Mouse (Mus musculus): ENCODE data around the gene Rap2b. TPM values are rescaled to one million over a fixed set of nuclear protein-coding genes. Genes with fewer than 3 reads are reported as not detected.
A peak's percentile ranks its signal among the peaks of the same experiment; 100 is the strongest.

Rap2b gene
- polyA plus RNA-seq, 1 experiment: 64.1 TPM

DNA sequence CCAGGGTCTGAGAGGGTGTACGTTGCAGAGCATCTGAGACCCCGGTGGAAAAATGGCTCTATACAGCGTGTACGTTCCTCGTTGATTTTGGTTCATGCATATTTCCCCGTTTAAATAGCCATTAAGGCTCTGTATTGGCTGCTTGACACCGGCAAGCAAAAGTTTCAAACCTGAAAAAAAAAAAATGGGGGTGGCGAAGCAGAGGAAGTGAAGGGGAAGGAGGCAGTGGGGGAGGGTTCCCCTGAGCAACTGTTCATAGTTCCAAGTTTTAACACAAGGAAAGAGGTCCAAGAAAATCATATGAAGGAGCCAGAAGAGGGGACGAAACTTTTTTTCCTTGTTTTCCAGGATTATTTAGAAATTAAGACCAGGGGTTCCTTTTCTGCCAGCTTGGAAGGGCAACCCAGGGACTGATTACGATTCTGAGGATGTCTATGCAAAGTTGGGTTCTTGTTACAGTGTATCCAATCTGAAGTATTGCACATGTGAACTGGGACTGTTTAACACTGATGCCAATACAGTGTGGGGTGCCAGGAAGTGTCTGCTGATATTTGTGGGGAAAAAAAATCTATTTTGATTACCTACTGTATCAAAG is 4.4 kb downstream of the Rap2b start, which contains the start of gene B430305J03Rik:
Gene B430305J03Rik (minus strand): TSS at position 173 of the 595 bp plus-strand sequence.
- H3K4me1 ChIP-seq (ENCODE audit: control insufficient read depth, insufficient read depth, low read length): peaks cover 21% of the 10 kb centered on the region
- peak within 1 kb of the TSS; percentile 93 for H3K27ac ChIP-seq (ENCODE audit: insufficient read depth, low read depth, low read length)
- H3K4me3 ChIP-seq (ENCODE audit: insufficient read depth, low read length): peak within 1 kb of the TSS; percentile 98
- TF ChIP-seq CTCF (IDR thresholded peaks at IDR 0.05; ENCODE audit: low read depth, low read length): no peak
- TF ChIP-seq POLR2A (IDR thresholded peaks at IDR 0.05; ENCODE audit: borderline replicate concordance, low read depth, low read length): no peak

DNA sequence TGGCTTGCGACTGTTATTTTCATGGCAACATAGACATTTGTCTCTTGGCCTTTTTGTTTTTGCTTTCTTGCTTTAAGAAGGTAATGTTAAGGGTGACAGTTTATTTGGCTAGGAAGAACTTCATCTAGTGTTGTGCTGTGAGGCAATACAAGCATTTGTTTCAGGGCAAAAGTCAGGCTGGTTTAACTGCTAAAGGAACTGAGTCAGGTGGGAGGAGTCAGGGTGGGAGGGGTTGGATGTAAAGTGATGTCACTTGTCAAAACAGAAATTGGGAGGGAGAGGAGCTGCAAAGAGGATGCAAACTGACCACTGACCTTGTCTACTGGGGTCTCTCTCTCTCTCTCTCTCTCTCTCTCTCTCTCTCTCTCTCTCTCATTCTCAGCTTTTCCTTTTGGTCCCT is 7.0 kb downstream of the Rap2b start:
- H3K4me3 ChIP-seq (ENCODE audit: insufficient read depth, low read length): peak overlapping the region; percentile 4; the same call in 1 of the 2 replicates
- H3K4me1 ChIP-seq (ENCODE audit: control insufficient read depth, insufficient read depth, low read length): peaks cover 18% of the 10 kb centered on the region
- H3K27ac ChIP-seq (ENCODE audit: insufficient read depth, low read depth, low read length): peak overlapping the region; percentile 34
- TF ChIP-seq POLR2A (IDR thresholded peaks at IDR 0.05; ENCODE audit: borderline replicate concordance, low read depth, low read length): no peak
- no peak for TF ChIP-seq CTCF (IDR thresholded peaks at IDR 0.05; ENCODE audit: low read depth, low read length)

DNA sequence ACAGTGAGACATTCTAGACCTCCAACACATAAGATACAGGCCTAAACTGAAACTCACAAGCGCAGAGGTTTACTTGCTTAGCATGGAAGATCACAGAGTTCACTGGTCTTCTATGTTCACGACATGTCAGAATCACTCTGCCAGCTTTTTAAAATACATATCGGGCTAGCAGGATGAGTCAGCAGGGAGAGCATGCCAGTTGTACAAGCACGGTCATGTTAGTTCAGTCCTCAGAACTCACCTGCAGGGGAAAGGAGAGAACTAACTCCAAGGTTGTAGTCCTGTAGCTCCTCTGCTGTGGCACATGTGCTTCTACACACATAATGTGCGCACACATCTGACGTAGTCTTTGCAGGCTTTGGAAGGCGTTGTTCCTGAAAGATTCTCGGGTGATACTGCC is 14.6 kb downstream of the Rap2b start:
- no peak overlapping the region for H3K4me3 ChIP-seq (ENCODE audit: insufficient read depth, low read length)
- TF ChIP-seq CTCF (IDR thresholded peaks at IDR 0.05; ENCODE audit: low read depth, low read length): no peak
- TF ChIP-seq POLR2A (IDR thresholded peaks at IDR 0.05; ENCODE audit: borderline replicate concordance, low read depth, low read length): no peak
- H3K27ac ChIP-seq (ENCODE audit: insufficient read depth, low read depth, low read length): no peak overlapping the region
- peaks cover 3% of the 10 kb centered on the region; the same call in 1 of the 2 replicates for H3K4me1 ChIP-seq (ENCODE audit: control insufficient read depth, insufficient read depth, low read length)

DNA sequence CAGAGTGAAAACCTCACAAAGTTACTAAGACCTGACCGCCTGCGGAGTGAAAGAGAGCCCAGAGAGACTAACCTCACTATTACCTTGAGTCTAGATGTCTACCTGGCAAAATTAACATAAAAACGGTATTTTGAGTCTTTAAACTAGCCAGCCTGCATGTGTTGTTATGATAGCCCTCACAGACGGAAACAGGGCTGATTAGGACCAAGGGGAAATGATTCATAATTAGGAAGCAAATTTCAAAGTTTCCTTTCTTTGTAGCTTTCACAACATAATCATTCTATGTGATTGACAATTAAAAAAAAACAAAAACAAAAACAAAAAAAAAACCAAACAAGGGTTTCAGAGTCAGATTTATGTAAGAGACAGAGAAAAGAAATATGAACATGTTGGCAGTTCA is 24.9 kb downstream of the Rap2b start:
- H3K4me3 ChIP-seq (ENCODE audit: insufficient read depth, low read length): no peak overlapping the region
- H3K4me1 ChIP-seq (ENCODE audit: control insufficient read depth, insufficient read depth, low read length): peaks cover 20% of the 10 kb centered on the region
- no peak for TF ChIP-seq CTCF (IDR thresholded peaks at IDR 0.05; ENCODE audit: low read depth, low read length)
- no peak for TF ChIP-seq POLR2A (IDR thresholded peaks at IDR 0.05; ENCODE audit: borderline replicate concordance, low read depth, low read length)

DNA sequence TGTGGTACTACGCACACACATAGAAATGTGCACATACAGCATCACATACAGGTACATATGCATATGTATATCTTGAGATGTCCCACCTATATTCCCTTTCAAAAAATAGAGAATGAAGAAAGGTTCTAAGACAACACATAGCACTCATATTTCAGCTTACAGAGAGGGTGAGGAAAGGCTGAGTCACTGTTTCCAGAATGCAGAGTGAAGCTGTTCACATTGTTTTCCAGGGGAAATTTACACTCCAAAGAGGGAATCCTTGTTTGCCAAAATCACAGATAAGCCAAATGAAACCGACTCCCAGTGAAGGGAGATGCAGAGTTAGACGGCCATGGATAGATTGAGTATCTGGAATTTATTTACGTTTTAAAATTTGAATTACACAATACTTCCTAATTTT is 30.1 kb downstream of the Rap2b start:
- Histone ChIP-seq H3K4me1 (ENCODE audit: control insufficient read depth, insufficient read depth, low read length) (peaks cover 51% of the 10 kb centered on the region), H3K4me3 (ENCODE audit: insufficient read depth, low read length) (no peak overlapping the region), H3K27ac (ENCODE audit: insufficient read depth, low read depth, low read length) (no peak overlapping the region)
- TF ChIP-seq CTCF (IDR thresholded peaks at IDR 0.05; ENCODE audit: low read depth, low read length) (no peak), POLR2A (IDR thresholded peaks at IDR 0.05; ENCODE audit: borderline replicate concordance, low read depth, low read length) (no peak)

More for the DNA sequence above, 24.9 kb downstream of the Rap2b start:
- H3K27ac ChIP-seq (ENCODE audit: insufficient read depth, low read depth, low read length): no peak overlapping the region

DNA sequence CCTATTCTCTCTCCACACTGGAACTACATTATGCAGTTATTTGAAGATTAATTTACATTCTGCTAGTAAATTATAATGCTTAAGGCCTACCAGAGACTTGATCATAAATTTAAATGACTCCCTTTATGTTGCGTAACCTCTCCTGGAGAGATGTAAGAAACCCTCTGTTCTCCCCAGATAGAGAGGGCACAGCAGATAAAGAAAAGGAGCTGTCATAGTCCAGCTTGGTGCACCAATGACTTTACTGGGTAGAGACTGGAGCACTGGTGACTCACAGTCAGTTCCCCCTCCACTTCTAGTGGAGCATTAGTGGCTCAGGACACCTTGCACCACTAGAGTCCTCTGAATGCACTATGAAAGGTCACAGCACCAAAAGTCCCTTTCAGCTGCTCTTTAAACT is 31.4 kb downstream of the Rap2b start:
- H3K4me3 ChIP-seq (ENCODE audit: insufficient read depth, low read length): no peak overlapping the region
- TF ChIP-seq CTCF (IDR thresholded peaks at IDR 0.05; ENCODE audit: low read depth, low read length) (no peak), POLR2A (IDR thresholded peaks at IDR 0.05; ENCODE audit: borderline replicate concordance, low read depth, low read length) (no peak)
- H3K27ac ChIP-seq (ENCODE audit: insufficient read depth, low read depth, low read length): peak overlapping the region; percentile 48
- peaks cover 59% of the 10 kb centered on the region for H3K4me1 ChIP-seq (ENCODE audit: control insufficient read depth, insufficient read depth, low read length)

DNA sequence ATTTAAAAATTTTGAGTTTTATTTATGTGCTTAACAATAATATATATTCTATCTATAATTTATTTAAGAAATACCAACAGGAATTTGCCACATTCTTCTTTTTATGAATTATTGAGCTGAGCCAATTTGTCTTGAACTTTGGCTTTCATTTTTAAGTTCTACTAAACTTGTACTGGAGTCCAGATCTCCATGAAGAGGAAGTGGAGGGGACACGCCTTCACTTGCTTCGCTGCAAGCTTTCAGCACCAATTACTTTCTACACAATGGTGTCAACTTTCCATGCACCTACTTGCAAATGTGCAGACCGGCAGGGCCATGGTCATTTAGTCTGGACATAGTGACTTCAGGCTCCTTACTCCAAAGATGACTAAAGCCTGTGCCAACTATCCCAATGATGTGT is 32.1 kb downstream of the Rap2b start:
- peak overlapping the region; percentile 13 for H3K27ac ChIP-seq (ENCODE audit: insufficient read depth, low read depth, low read length)
- no peak overlapping the region for H3K4me3 ChIP-seq (ENCODE audit: insufficient read depth, low read length)
- peaks cover 63% of the 10 kb centered on the region for H3K4me1 ChIP-seq (ENCODE audit: control insufficient read depth, insufficient read depth, low read length)
- TF ChIP-seq CTCF (IDR thresholded peaks at IDR 0.05; ENCODE audit: low read depth, low read length) (no peak), POLR2A (IDR thresholded peaks at IDR 0.05; ENCODE audit: borderline replicate concordance, low read depth, low read length) (no peak)

DNA sequence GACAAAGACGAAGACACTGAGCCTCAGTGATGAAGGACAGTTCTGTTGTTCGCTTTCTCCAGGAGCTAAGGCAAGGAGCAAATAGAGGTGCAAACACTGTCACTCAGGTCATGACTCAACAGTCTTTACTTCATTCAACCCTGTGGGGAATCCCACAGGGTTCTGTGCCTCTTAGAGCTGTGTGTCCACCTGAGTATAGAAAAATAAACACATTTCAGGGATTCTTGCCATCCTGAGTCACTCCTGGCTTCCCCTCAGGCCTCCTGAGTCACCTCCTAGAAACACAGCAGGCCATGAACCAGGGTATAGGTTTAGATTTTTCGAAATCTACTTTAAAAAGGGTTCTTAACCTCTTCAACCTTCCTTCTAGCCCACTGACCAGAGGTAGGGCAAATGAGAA is 33.9 kb downstream of the Rap2b start:
- Histone ChIP-seq H3K4me1 (ENCODE audit: control insufficient read depth, insufficient read depth, low read length) (peaks cover 57% of the 10 kb centered on the region), H3K27ac (ENCODE audit: insufficient read depth, low read depth, low read length) (peak overlapping the region; percentile 93), H3K4me3 (ENCODE audit: insufficient read depth, low read length) (no peak overlapping the region)
- TF ChIP-seq CTCF (IDR thresholded peaks at IDR 0.05; ENCODE audit: low read depth, low read length): no peak
- no peak for TF ChIP-seq POLR2A (IDR thresholded peaks at IDR 0.05; ENCODE audit: borderline replicate concordance, low read depth, low read length)

DNA sequence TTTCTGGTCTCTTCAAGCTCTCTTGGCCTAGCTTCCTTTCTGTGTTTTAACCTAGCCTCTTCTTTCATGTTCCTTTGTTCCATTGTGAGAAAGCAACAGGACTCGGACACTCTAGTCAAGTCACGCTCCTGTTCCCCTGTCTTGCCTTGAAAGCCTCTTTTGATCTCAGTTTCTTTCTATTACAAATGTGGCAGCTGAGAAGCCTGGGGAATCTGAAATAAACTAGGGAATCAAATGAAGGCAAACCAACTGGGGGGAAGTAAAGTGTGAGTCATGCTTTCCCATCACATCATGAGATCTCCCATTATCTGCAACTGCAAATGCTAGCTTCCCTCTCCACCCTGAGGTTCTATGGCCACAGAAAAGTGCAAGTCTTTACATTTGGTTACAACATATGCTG is 35.3 kb downstream of the Rap2b start:
- Histone ChIP-seq H3K4me1 (ENCODE audit: control insufficient read depth, insufficient read depth, low read length) (peaks cover 53% of the 10 kb centered on the region), H3K4me3 (ENCODE audit: insufficient read depth, low read length) (no peak overlapping the region), H3K27ac (ENCODE audit: insufficient read depth, low read depth, low read length) (peak overlapping the region; percentile 95)
- no peak for TF ChIP-seq POLR2A (IDR thresholded peaks at IDR 0.05; ENCODE audit: borderline replicate concordance, low read depth, low read length)
- no peak for TF ChIP-seq CTCF (IDR thresholded peaks at IDR 0.05; ENCODE audit: low read depth, low read length)

DNA sequence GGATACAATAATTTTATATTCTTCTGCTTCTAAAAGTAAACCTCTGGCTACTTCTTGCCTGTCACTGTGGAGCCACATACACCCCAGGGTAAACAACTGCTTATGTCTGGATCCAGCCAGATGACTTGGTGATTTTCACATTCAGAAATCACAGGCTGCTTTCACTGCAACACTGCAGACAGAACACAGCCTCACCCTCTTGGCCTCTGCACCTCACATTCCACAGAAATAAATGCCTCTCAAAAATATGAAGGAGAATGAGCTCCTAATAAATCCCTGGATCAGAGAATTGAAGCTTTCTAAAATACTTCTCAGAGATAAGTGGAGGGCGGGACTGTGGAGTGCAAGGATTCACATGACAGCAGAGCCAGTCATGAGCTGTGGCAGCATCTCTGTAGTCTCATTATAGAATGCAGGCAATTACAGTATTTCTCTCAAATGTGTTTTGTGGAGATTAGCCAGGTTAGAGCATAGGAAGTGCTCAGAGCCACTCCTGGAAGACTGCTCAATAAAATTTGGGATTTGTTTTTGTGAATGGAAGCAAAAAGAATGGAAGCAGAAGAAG is 39.5 kb downstream of the Rap2b start:
- Histone ChIP-seq H3K4me1 (ENCODE audit: control insufficient read depth, insufficient read depth, low read length) (peaks cover 40% of the 10 kb centered on the region), H3K27ac (ENCODE audit: insufficient read depth, low read depth, low read length) (peak overlapping the region; percentile 81), H3K4me3 (ENCODE audit: insufficient read depth, low read length) (no peak overlapping the region)
- TF ChIP-seq POLR2A (IDR thresholded peaks at IDR 0.05; ENCODE audit: borderline replicate concordance, low read depth, low read length): no peak
- no peak for TF ChIP-seq CTCF (IDR thresholded peaks at IDR 0.05; ENCODE audit: low read depth, low read length)

All from bone marrow macrophage, adult 2 months (primary cell).